Mouse (Mus musculus): ENCODE results near the gene Slc2a6. TPM values are rescaled to one million over a fixed set of nuclear protein-coding genes. Genes with fewer than 3 reads are reported as not detected.

The Slc2a6 gene
- 0.31 and 0.36 TPM in 2 replicates for polyA plus RNA-seq (2016; fragmentation: Nextera tagmentation; extraction: Ambion mirVana)

GRCm38 (mm10) chr2:27027618-27028436 is at the start of gene Slc2a6:
Gene Slc2a6 (minus strand): TSS chr2:27027998.
- H3K4me3 ChIP-seq, result no peak within 1 kb of the TSS; the same call in 1 of the 2 replicates

GRCm38 (mm10) chr2:27075485-27075884 is 47.7 kb upstream of the Slc2a6 start:
- no peak overlapping the region for H3K27ac ChIP-seq
- H3K9ac ChIP-seq, result no peak overlapping the region
- H3K4me1 ChIP-seq, result peaks cover 12% of the 10 kb centered on the region
- 52% methylated on average over 3 of the region's 3 CpGs for WGBS (ENCODE audit: insufficient replicate concordance)
- no peaks in the 10 kb centered on the region for H3K36me3 ChIP-seq
- no peak overlapping the region for H3K4me2 ChIP-seq
- no peak overlapping the region for H3K4me3 ChIP-seq
- no peak for ATAC-seq
- peaks cover 26% of the 10 kb centered on the region for H3K27me3 ChIP-seq (replicated peaks)
- no peaks in the 10 kb centered on the region for H3K9me3 ChIP-seq (replicated peaks)

More at GRCm38 (mm10) chr2:27027618-27028436, at the start of gene Slc2a6:
- peaks cover 46% of the 10 kb centered on the region for H3K27me3 ChIP-seq (replicated peaks)
- H3K9ac ChIP-seq, result 0 out of 2 replicates have a peak within 1 kb of the TSS, but pooled peaks have one; percentile 25
- peak; percentile 91 for ATAC-seq
- H3K4me1 ChIP-seq, result peaks cover 9% of the 10 kb centered on the region
- H3K27ac ChIP-seq, result no peak within 1 kb of the TSS
- H3K4me2 ChIP-seq, result peak within 1 kb of the TSS; percentile 53
- H3K36me3 ChIP-seq, result no peaks in the 10 kb centered on the region
- WGBS (ENCODE audit: insufficient replicate concordance), result 3% methylated on average over 38 of the region's 38 CpGs
- no peaks in the 10 kb centered on the region for H3K9me3 ChIP-seq (replicated peaks)

- Histone ChIP-seq H3K4me1 (peaks cover 12% of the 10 kb centered on the region), H3K4me2 (no peak overlapping the region)
- ATAC-seq, result no peak
Measured at GRCm38 (mm10) chr2:27074804-27075203, 47.0 kb upstream of the Slc2a6 start.

GRCm38 (mm10) chr2:27073407-27073806 is 45.6 kb upstream of the Slc2a6 start:
- H3K27ac ChIP-seq, result no peak overlapping the region
- H3K27me3 ChIP-seq (replicated peaks), result peaks cover 10% of the 10 kb centered on the region; the same call in 1 of the 2 replicates
- H3K9ac ChIP-seq, result no peak overlapping the region
- no peak for ATAC-seq
- H3K4me2 ChIP-seq, result no peak overlapping the region
- no peak overlapping the region for H3K4me3 ChIP-seq
- no peaks in the 10 kb centered on the region for H3K36me3 ChIP-seq
- H3K4me1 ChIP-seq, result no peaks in the 10 kb centered on the region
- WGBS (ENCODE audit: insufficient replicate concordance), result 62% methylated on average over 4 of the region's 4 CpGs
- H3K9me3 ChIP-seq (replicated peaks), result no peaks in the 10 kb centered on the region

More at GRCm38 (mm10) chr2:27074804-27075203, 47.0 kb upstream of the Slc2a6 start:
- 78% methylated on average over 4 of the region's 4 CpGs for WGBS (ENCODE audit: insufficient replicate concordance)
- H3K4me3 ChIP-seq, result no peak overlapping the region
- H3K9ac ChIP-seq, result no peak overlapping the region
- H3K27me3 ChIP-seq (replicated peaks), result peaks cover 24% of the 10 kb centered on the region
- H3K27ac ChIP-seq, result no peak overlapping the region
- H3K9me3 ChIP-seq (replicated peaks), result no peaks in the 10 kb centered on the region
- H3K36me3 ChIP-seq, result no peaks in the 10 kb centered on the region

- H3K9me3 ChIP-seq (replicated peaks), result no peaks in the 10 kb centered on the region
- 67% methylated on average over 2 of the region's 2 CpGs for WGBS (ENCODE audit: insufficient replicate concordance)
- H3K9ac ChIP-seq, result no peak within 1 kb of the TSS
- H3K4me3 ChIP-seq, result no peak within 1 kb of the TSS
- no peaks in the 10 kb centered on the region for H3K36me3 ChIP-seq
- 0 out of 2 replicates have a peak, but pooled peaks cover 5% of the 10 kb centered on the region for H3K27me3 ChIP-seq (replicated peaks)
- ATAC-seq, result no peak
- H3K4me1 ChIP-seq, result no peaks in the 10 kb centered on the region
- no peak within 1 kb of the TSS for H3K27ac ChIP-seq
- no peak within 1 kb of the TSS for H3K4me2 ChIP-seq
Measured at GRCm38 (mm10) chr2:27071978-27072377, 44.2 kb upstream of the Slc2a6 start, which contains the start of gene Mymk. Gene Mymk (minus strand): TSS chr2:27072179.

GRCm38 (mm10) chr2:27071137-27071536 is 43.3 kb upstream of the Slc2a6 start:
- WGBS (ENCODE audit: insufficient replicate concordance), result 26% methylated on average over 4 of the region's 4 CpGs
- ATAC-seq, result no peak
- Histone ChIP-seq H3K4me2 (no peak overlapping the region), H3K4me1 (no peaks in the 10 kb centered on the region), H3K27me3 (replicated peaks) (0 out of 2 replicates have a peak, but pooled peaks cover 6% of the 10 kb centered on the region), H3K9ac (no peak overlapping the region), H3K27ac (no peak overlapping the region), H3K9me3 (replicated peaks) (no peaks in the 10 kb centered on the region), H3K4me3 (no peak overlapping the region), H3K36me3 (no peaks in the 10 kb centered on the region)

GRCm38 (mm10) chr2:27070247-27070813 is 42.5 kb upstream of the Slc2a6 start:
- no peaks in the 10 kb centered on the region for H3K9me3 ChIP-seq (replicated peaks)
- H3K27ac ChIP-seq, result no peak overlapping the region
- WGBS (ENCODE audit: insufficient replicate concordance), result 60% methylated on average over 2 of the region's 2 CpGs
- no peaks in the 10 kb centered on the region for H3K36me3 ChIP-seq
- H3K9ac ChIP-seq, result no peak overlapping the region
- ATAC-seq, result no peak
- 0 out of 2 replicates have a peak, but pooled peaks cover 6% of the 10 kb centered on the region for H3K27me3 ChIP-seq (replicated peaks)
- no peak overlapping the region for H3K4me3 ChIP-seq
- H3K4me2 ChIP-seq, result no peak overlapping the region
- H3K4me1 ChIP-seq, result no peaks in the 10 kb centered on the region

- 50% methylated on average over 3 of the region's 3 CpGs for WGBS (ENCODE audit: insufficient replicate concordance)
- Histone ChIP-seq H3K9me3 (replicated peaks) (no peaks in the 10 kb centered on the region), H3K4me2 (no peak overlapping the region), H3K4me3 (no peak overlapping the region), H3K27me3 (replicated peaks) (0 out of 2 replicates have a peak, but pooled peaks cover 6% of the 10 kb centered on the region), H3K9ac (no peak overlapping the region), H3K36me3 (no peaks in the 10 kb centered on the region), H3K4me1 (no peaks in the 10 kb centered on the region), H3K27ac (no peak overlapping the region)
- ATAC-seq, result no peak
Measured at GRCm38 (mm10) chr2:27069646-27070045, 41.8 kb upstream of the Slc2a6 start.

- no peak overlapping the region for H3K4me3 ChIP-seq
- 0 out of 2 replicates have a peak, but pooled peaks cover 6% of the 10 kb centered on the region for H3K27me3 ChIP-seq (replicated peaks)
- H3K4me2 ChIP-seq, result no peak overlapping the region
- 38% methylated on average over 2 of the region's 2 CpGs for WGBS (ENCODE audit: insufficient replicate concordance)
- no peak for ATAC-seq
- no peaks in the 10 kb centered on the region for H3K4me1 ChIP-seq
- no peaks in the 10 kb centered on the region for H3K36me3 ChIP-seq
- no peak overlapping the region for H3K9ac ChIP-seq
- no peaks in the 10 kb centered on the region for H3K9me3 ChIP-seq (replicated peaks)
- H3K27ac ChIP-seq, result no peak overlapping the region
Measured at GRCm38 (mm10) chr2:27067996-27068395, 40.2 kb upstream of the Slc2a6 start.

GRCm38 (mm10) chr2:27067124-27067523 is 39.3 kb upstream of the Slc2a6 start:
- Histone ChIP-seq H3K27me3 (replicated peaks) (0 out of 2 replicates have a peak, but pooled peaks cover 6% of the 10 kb centered on the region), H3K4me3 (no peak overlapping the region), H3K27ac (no peak overlapping the region), H3K4me2 (no peak overlapping the region), H3K36me3 (no peaks in the 10 kb centered on the region), H3K4me1 (no peaks in the 10 kb centered on the region), H3K9me3 (replicated peaks) (no peaks in the 10 kb centered on the region), H3K9ac (no peak overlapping the region)
- no peak for ATAC-seq
- 77% methylated on average over 2 of the region's 2 CpGs for WGBS (ENCODE audit: insufficient replicate concordance)

- no peak overlapping the region for H3K27ac ChIP-seq
- no peak overlapping the region for H3K9ac ChIP-seq
- no peaks in the 10 kb centered on the region; the same call in 1 of the 2 replicates for H3K27me3 ChIP-seq (replicated peaks)
- no peak overlapping the region for H3K4me2 ChIP-seq
- ATAC-seq, result no peak
- WGBS (ENCODE audit: insufficient replicate concordance), result 76% methylated on average over 9 of the region's 9 CpGs
- no peak overlapping the region for H3K4me3 ChIP-seq
- H3K4me1 ChIP-seq, result no peaks in the 10 kb centered on the region
- no peaks in the 10 kb centered on the region for H3K36me3 ChIP-seq
- H3K9me3 ChIP-seq (replicated peaks), result no peaks in the 10 kb centered on the region
Measured at GRCm38 (mm10) chr2:27059187-27059586, 31.4 kb upstream of the Slc2a6 start.

GRCm38 (mm10) chr2:27058751-27059150 is 31.0 kb upstream of the Slc2a6 start:
- Histone ChIP-seq H3K27ac (no peak overlapping the region), H3K9me3 (replicated peaks) (no peaks in the 10 kb centered on the region), H3K4me1 (no peaks in the 10 kb centered on the region), H3K9ac (no peak overlapping the region), H3K4me2 (no peak overlapping the region), H3K36me3 (no peaks in the 10 kb centered on the region), H3K27me3 (replicated peaks) (no peaks in the 10 kb centered on the region; the same call in 1 of the 2 replicates), H3K4me3 (no peak overlapping the region)
- WGBS (ENCODE audit: insufficient replicate concordance), result 48% methylated on average over 12 of the region's 12 CpGs
- no peak for ATAC-seq
